Mouse (Mus musculus) embryonic facial prominence, embryonic 11.5 days (tissue): ENCODE results near the gene Gm6465. TPM values are rescaled to one million over a fixed set of nuclear protein-coding genes. Genes with fewer than 3 reads are reported as not detected.
"Not testable (repeated sequence)": the region's sequence is repeated elsewhere in the genome, so short reads cannot be mapped to it uniquely, and the experiment has no call there.

Experiments
- ATAC-seq: fragments of 200-750 bp; cut with Nextera tagmentation; replicated peaks from 2 replicates; pipeline ENCODE4 v1.8.0; 2017; ENCODE audit warnings: low read depth; ENCODE audit not compliant: insufficient number of reproducible peaks, low FRiP score, low TSS enrichment
- DNase-seq: peaks from one replicate; pipeline ENCODE4 v3.0.0-alpha.2; 2015; ENCODE audit warnings: low spot score
- H3K27ac ChIP-seq: fragments of 300-500 bp; sonication (generic); replicated peaks from 2 replicates; pipeline ENCODE4 v1.5.1; 2014; ENCODE audit warnings: mild to moderate bottlenecking, low read depth, low read length, control low read depth
- H3K27me3 ChIP-seq: fragments of 300-500 bp; sonication (generic); 2 replicates; pipeline ENCODE4 v1.6.1; 2014; ENCODE audit warnings: mild to moderate bottlenecking, low read length, moderate library complexity, mixed read lengths; ENCODE audit not compliant: control insufficient read depth, insufficient read depth
- H3K36me3 ChIP-seq: fragments of 300-500 bp; sonication (generic); replicated peaks from 2 replicates; pipeline ENCODE4 v1.6.1; 2014; ENCODE audit warnings: low read depth, mild to moderate bottlenecking, low read length, moderate library complexity, mixed read lengths; ENCODE audit not compliant: control insufficient read depth, insufficient read depth
- H3K4me1 ChIP-seq: fragments of 300-500 bp; sonication (generic); 2 replicates; pipeline ENCODE4 v1.6.1; 2014; ENCODE audit warnings: low read length, mixed read lengths; ENCODE audit not compliant: control insufficient read depth, insufficient read depth
- H3K4me2 ChIP-seq: fragments of 300-500 bp; sonication (generic); 2 replicates; pipeline ENCODE4 v1.6.1; 2014; ENCODE audit warnings: low read depth, mild to moderate bottlenecking, control low read depth, low read length, moderate library complexity
- H3K4me3 ChIP-seq: fragments of 300-500 bp; sonication (generic); 2 replicates; pipeline ENCODE4 v1.5.1; 2014; ENCODE audit warnings: low read depth, low read length, control low read depth
- H3K9ac ChIP-seq: fragments of 300-500 bp; sonication (generic); replicated peaks from 2 replicates; pipeline ENCODE4 v1.6.1; 2014; ENCODE audit warnings: mild to moderate bottlenecking, control low read depth, low read length
- H3K9me3 ChIP-seq: fragments of 300-500 bp; sonication (generic); replicated peaks from 2 replicates; pipeline ENCODE4 v1.6.1; 2016; ENCODE audit warnings: mild to moderate bottlenecking, low read length, inconsistent platforms, mixed read lengths; ENCODE audit not compliant: control insufficient read depth
- WGBS: fragments of 180-500 bp; shearing (Covaris S2); extraction: QIAGEN DNeasy Blood & Tissue Kit; methylation state at CpG from one replicate; pipeline ENCODE4 v1.1.7; 2014; 5-methylcytosine and 5-hydroxymethylcytosine counted together
- polyA plus RNA-seq: library from polyadenylated mRNA; unstranded; fragments of >200 nt; fragmentation: Nextera tagmentation; extraction: Ambion mirVana; gene quantifications from 2 replicates; pipeline ENCODE4 v1.2.1, GENCODE M21; 2014

The Gm6465 gene
- polyA plus RNA-seq = not detected in 2 replicates

GRCm38 (mm10) chr5:11845239-11845638, at the start of gene Gm6465:
TSS of gene Gm6465 (plus strand) at chr5:11845539.
- not testable (repeated sequence) for H3K9me3 ChIP-seq, H3K4me2 ChIP-seq, ATAC-seq, H3K4me1 ChIP-seq, H3K9ac ChIP-seq, H3K36me3 ChIP-seq, H3K4me3 ChIP-seq, H3K27ac ChIP-seq, H3K27me3 ChIP-seq, DNase-seq
- WGBS = 57% methylated on average over 2 of the region's 2 CpGs

GRCm38 (mm10) chr5:11845824-11846223, 485 bp downstream of the Gm6465 start:
- not testable (repeated sequence) for DNase-seq, H3K9me3 ChIP-seq, H3K4me3 ChIP-seq, H3K36me3 ChIP-seq, H3K27ac ChIP-seq, H3K4me2 ChIP-seq, H3K9ac ChIP-seq, H3K4me1 ChIP-seq, ATAC-seq, H3K27me3 ChIP-seq
- 65% methylated on average over 1 of the region's 1 CpGs for WGBS

- H3K4me3 ChIP-seq, H3K9me3 ChIP-seq: not testable (repeated sequence)
Observed at GRCm38 (mm10) chr5:11857909-11858308, 12.6 kb downstream of the Gm6465 start.

More at GRCm38 (mm10) chr5:11857909-11858308, 12.6 kb downstream of the Gm6465 start:
- not testable (repeated sequence) for ATAC-seq, DNase-seq, H3K4me1 ChIP-seq, H3K27me3 ChIP-seq, H3K36me3 ChIP-seq, H3K4me2 ChIP-seq, H3K9ac ChIP-seq, H3K27ac ChIP-seq

Other genes starting within 250 kb of the Gm6465 start
- not detected in 2 replicates for gene Gm8922, start 163.6 kb upstream of the Gm6465 start, polyA plus RNA-seq
- not detected in 2 replicates for gene Gm8926, start 75.0 kb upstream of the Gm6465 start, polyA plus RNA-seq
- gene 4933402N22Rik, start 72.5 kb downstream of the Gm6465 start, polyA plus RNA-seq = not detected in 2 replicates